Mouse (Mus musculus): Measurements from ENCODE around the gene Ucma. TPM values are rescaled to one million over a fixed set of nuclear protein-coding genes. Genes with fewer than 3 reads are reported as not detected.

Ucma gene
- polyA plus RNA-seq, 1 experiment from 2014 or later, result not detected

DNA sequence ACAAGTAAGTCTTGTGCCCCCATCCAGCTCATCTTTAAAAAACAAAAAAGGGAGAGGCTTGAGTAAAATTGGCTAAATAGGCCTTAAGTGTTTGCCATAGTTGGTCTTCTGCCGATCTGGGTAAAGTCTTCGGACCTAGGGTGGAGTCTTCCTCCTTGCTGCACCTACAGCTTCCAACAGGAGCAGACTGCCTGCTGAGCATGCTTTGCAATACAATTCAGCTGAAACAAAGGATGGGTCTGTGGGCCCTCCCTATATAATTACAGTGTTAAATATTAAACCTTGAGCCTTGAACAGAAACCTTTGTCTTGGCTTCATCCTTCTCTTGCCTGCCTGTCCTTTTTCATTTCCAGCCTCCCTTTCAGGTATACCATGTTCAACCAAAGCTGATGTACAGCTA, 8.1 kb upstream of the Ucma start:
- Histone ChIP-seq H3K9me3 (ENCODE audit: low read length) (no peaks in the 10 kb centered on the region), H3K36me3 (ENCODE audit: insufficient read depth, low read length) (no peaks in the 10 kb centered on the region), H3K27ac (ENCODE audit: low read length) (no peak overlapping the region), H3K9ac (replicated peaks; ENCODE audit: low read length) (no peak overlapping the region), H3K4me3 (ENCODE audit: low read length) (no peak overlapping the region), H3K4me1 (ENCODE audit: insufficient read depth, low read length) (no peaks in the 10 kb centered on the region), H3K4me2 (replicated peaks; ENCODE audit: low read depth, low read length) (no peak overlapping the region), H3K27me3 (ENCODE audit: insufficient read depth, low read length) (no peaks in the 10 kb centered on the region)
- ATAC-seq (ENCODE audit: low FRiP score, low TSS enrichment), result no peak
- 93% methylated on average over 2 of the region's 2 CpGs for WGBS

DNA sequence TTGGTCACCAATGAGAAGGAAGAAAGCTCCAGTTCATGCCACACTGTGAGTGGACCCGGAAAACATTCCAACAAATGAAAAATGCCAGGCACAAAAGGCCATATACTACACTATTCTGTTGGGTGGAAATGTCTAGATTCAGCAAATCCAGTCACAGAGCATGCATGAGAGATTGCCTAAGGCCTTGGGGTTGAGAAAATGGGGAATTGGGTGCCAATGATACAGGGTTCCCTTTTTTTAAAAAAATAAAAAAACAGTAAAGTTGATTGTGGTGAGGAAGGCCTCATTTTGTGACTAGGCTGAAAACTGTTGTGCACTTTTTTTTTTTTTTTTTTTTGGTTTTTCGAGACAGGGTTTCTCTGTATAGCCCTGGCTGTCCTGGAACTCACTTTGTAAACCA, 6.8 kb upstream of the Ucma start:
- H3K9me3 ChIP-seq (ENCODE audit: low read length), result no peaks in the 10 kb centered on the region
- no peak overlapping the region for H3K4me3 ChIP-seq (ENCODE audit: low read length)
- no peak for ATAC-seq (ENCODE audit: low FRiP score, low TSS enrichment)
- WGBS, result 86% methylated on average over 1 of the region's 2 CpGs
- H3K4me1 ChIP-seq (ENCODE audit: insufficient read depth, low read length), result no peaks in the 10 kb centered on the region
- no peak overlapping the region for H3K4me2 ChIP-seq (replicated peaks; ENCODE audit: low read depth, low read length)
- no peak overlapping the region for H3K9ac ChIP-seq (replicated peaks; ENCODE audit: low read length)
- H3K27me3 ChIP-seq (ENCODE audit: insufficient read depth, low read length), result no peaks in the 10 kb centered on the region
- no peak overlapping the region for H3K27ac ChIP-seq (ENCODE audit: low read length)
- no peaks in the 10 kb centered on the region for H3K36me3 ChIP-seq (ENCODE audit: insufficient read depth, low read length)

DNA sequence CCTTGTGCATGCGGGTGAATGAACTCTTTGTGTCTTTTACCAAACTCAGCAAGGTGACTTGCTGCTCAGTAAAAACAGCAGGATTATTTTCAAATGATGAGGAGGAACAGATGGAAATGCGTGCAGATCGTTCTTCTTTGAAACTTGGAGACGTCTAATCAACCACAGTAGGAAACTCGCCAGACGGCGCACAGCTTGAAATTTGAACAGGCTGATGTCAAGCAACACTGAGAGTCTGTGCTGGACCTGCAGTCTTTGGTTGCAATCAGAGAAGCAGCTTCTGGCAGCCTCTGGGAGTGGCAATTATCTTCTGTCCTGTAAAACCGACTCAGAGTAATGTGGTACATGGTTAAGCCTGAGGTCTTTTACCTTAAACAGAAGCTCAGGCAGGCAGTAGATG, 2.2 kb downstream of the Ucma start:
- no peak overlapping the region for H3K27ac ChIP-seq (ENCODE audit: low read length)
- H3K4me1 ChIP-seq (ENCODE audit: insufficient read depth, low read length), result no peaks in the 10 kb centered on the region
- H3K9me3 ChIP-seq (ENCODE audit: low read length), result no peaks in the 10 kb centered on the region
- no peak overlapping the region for H3K9ac ChIP-seq (replicated peaks; ENCODE audit: low read length)
- H3K36me3 ChIP-seq (ENCODE audit: insufficient read depth, low read length), result no peaks in the 10 kb centered on the region
- no peak overlapping the region for H3K4me3 ChIP-seq (ENCODE audit: low read length)
- no peak overlapping the region for H3K4me2 ChIP-seq (replicated peaks; ENCODE audit: low read depth, low read length)
- WGBS, result 32% methylated on average over 8 of the region's 8 CpGs
- no peak for ATAC-seq (ENCODE audit: low FRiP score, low TSS enrichment)
- no peaks in the 10 kb centered on the region for H3K27me3 ChIP-seq (ENCODE audit: insufficient read depth, low read length)

DNA sequence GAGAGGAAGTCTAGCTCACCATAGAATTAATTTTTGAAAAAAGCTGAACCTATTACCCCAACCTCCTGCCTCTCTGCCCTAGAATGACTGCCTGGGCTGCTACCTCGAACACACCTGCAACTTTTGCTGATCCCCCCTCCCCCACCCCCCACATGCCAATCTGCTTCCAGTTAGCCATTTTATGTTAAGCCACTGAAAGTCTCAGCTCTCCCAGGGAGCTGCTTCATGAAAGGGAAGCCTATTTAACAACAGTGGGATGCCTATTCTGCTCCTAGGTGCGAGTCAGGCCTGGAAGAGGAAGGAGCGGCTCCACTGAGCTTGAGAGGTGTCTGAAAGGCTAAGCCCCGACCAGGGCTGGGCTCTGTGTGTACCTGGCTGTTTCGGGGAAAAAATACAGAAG, 8.1 kb downstream of the Ucma start:
- no peaks in the 10 kb centered on the region for H3K9me3 ChIP-seq (ENCODE audit: low read length)
- no peak overlapping the region for H3K27ac ChIP-seq (ENCODE audit: low read length)
- no peaks in the 10 kb centered on the region for H3K27me3 ChIP-seq (ENCODE audit: insufficient read depth, low read length)
- H3K4me3 ChIP-seq (ENCODE audit: low read length), result no peak overlapping the region
- no peaks in the 10 kb centered on the region for H3K4me1 ChIP-seq (ENCODE audit: insufficient read depth, low read length)
- H3K36me3 ChIP-seq (ENCODE audit: insufficient read depth, low read length), result no peaks in the 10 kb centered on the region
- WGBS, result 41% methylated on average over 5 of the region's 5 CpGs
- no peak overlapping the region for H3K9ac ChIP-seq (replicated peaks; ENCODE audit: low read length)
- no peak overlapping the region for H3K4me2 ChIP-seq (replicated peaks; ENCODE audit: low read depth, low read length)
- ATAC-seq (ENCODE audit: low FRiP score, low TSS enrichment), result no peak

DNA sequence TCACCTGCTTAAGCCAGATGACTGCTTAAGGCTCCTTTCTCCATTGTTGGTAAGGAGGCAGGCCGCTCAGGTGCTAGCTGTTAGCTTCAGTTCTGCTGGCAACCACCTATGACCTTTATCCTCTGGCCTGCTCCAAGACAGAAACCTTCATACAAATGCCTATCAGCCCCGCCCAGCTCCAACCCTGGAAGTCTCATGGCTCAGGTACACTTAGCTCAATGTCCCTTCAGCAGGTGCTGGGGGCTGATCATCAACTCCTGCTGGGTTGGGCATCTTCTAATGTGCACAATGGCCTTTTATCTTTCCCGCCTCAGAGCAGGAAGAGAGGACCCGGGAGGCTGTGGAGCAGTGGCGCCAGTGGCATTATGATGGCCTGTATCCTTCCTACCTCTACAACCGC, 9.1 kb downstream of the Ucma start:
- Histone ChIP-seq H3K36me3 (ENCODE audit: insufficient read depth, low read length) (no peaks in the 10 kb centered on the region), H3K27me3 (ENCODE audit: insufficient read depth, low read length) (no peaks in the 10 kb centered on the region), H3K4me2 (replicated peaks; ENCODE audit: low read depth, low read length) (no peak overlapping the region), H3K27ac (ENCODE audit: low read length) (no peak overlapping the region), H3K9ac (replicated peaks; ENCODE audit: low read length) (no peak overlapping the region), H3K4me1 (ENCODE audit: insufficient read depth, low read length) (no peaks in the 10 kb centered on the region), H3K9me3 (ENCODE audit: low read length) (no peaks in the 10 kb centered on the region), H3K4me3 (ENCODE audit: low read length) (no peak overlapping the region)
- no peak for ATAC-seq (ENCODE audit: low FRiP score, low TSS enrichment)
- 74% methylated on average over 6 of the region's 6 CpGs for WGBS

DNA sequence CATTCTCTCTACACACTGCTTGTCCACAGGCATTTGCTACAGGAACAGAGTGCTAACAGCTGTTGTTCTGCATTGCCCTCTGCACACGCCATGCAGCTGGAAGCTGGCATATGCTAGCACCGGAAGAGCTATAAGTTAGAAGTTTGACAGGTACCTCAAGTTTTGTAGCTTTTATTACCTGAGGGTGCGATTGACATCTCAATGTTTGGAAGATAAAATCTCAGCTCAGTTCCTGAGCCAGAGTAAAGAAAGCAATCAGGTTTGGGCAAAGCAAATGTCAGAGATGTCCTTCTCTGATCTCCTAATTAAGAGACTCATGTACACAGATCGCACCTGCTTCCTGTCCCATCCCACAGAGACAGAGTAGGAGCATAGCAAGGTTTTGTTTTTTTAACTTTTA, 10.9 kb downstream of the Ucma start:
- Histone ChIP-seq H3K4me2 (replicated peaks; ENCODE audit: low read depth, low read length) (no peak overlapping the region), H3K9ac (replicated peaks; ENCODE audit: low read length) (no peak overlapping the region), H3K27me3 (ENCODE audit: insufficient read depth, low read length) (no peaks in the 10 kb centered on the region), H3K27ac (ENCODE audit: low read length) (no peak overlapping the region), H3K4me3 (ENCODE audit: low read length) (no peak overlapping the region), H3K9me3 (ENCODE audit: low read length) (no peaks in the 10 kb centered on the region), H3K4me1 (ENCODE audit: insufficient read depth, low read length) (no peaks in the 10 kb centered on the region), H3K36me3 (ENCODE audit: insufficient read depth, low read length) (peaks cover 14% of the 10 kb centered on the region; the same call in 1 of the 2 replicates)
- no peak for ATAC-seq (ENCODE audit: low FRiP score, low TSS enrichment)
- WGBS, result 58% methylated on average over 4 of the region's 4 CpGs

- Histone ChIP-seq H3K4me1 (ENCODE audit: insufficient read depth, low read length) (no peaks in the 10 kb centered on the region), H3K4me3 (ENCODE audit: low read length) (no peak overlapping the region), H3K27ac (ENCODE audit: low read length) (no peak overlapping the region), H3K27me3 (ENCODE audit: insufficient read depth, low read length) (no peaks in the 10 kb centered on the region), H3K9me3 (ENCODE audit: low read length) (no peaks in the 10 kb centered on the region), H3K4me2 (replicated peaks; ENCODE audit: low read depth, low read length) (no peak overlapping the region), H3K9ac (replicated peaks; ENCODE audit: low read length) (no peak overlapping the region), H3K36me3 (ENCODE audit: insufficient read depth, low read length) (peaks cover 18% of the 10 kb centered on the region)
- ATAC-seq (ENCODE audit: low FRiP score, low TSS enrichment), result no peak
- 75% methylated on average over 8 of the region's 8 CpGs for WGBS
Observed at GRCm38 (mm10) chr2:4987388-4988180, 11.7 kb downstream of the Ucma start.

DNA sequence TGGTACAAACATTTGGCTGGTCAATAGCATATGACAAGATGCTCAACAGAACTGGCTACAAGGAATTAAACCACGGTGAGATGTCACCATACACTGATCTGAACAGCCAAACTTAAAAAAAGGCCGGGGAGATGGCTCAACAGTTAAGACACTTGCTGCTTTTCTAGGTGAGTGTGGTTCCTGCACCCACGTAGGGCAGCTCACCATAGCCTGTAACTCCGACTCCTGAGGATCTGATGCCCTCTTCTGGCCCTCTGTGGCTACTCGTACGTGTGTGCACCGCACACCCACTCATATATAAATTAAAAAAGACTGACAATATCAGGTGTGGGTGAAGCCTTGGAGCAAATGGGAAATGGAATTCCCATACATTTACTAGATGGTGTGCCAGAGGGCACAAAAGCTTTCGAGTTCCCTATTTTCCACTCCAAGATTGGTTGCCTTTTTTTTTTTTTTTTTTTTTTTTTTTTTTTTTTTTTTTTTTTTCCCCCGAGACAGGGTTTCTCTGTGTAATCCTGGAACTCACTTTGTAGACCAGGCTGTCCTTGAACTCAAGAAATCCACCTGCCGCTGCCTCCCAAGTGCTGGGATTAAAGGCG, 13.0 kb downstream of the Ucma start:
- peaks cover 24% of the 10 kb centered on the region for H3K36me3 ChIP-seq (ENCODE audit: insufficient read depth, low read length)
- no peak overlapping the region for H3K4me2 ChIP-seq (replicated peaks; ENCODE audit: low read depth, low read length)
- H3K4me3 ChIP-seq (ENCODE audit: low read length), result no peak overlapping the region
- H3K27ac ChIP-seq (ENCODE audit: low read length), result no peak overlapping the region
- H3K27me3 ChIP-seq (ENCODE audit: insufficient read depth, low read length), result no peaks in the 10 kb centered on the region
- H3K9ac ChIP-seq (replicated peaks; ENCODE audit: low read length), result no peak overlapping the region
- no peak for ATAC-seq (ENCODE audit: low FRiP score, low TSS enrichment)
- WGBS, result 80% methylated on average over 11 of the region's 11 CpGs
- H3K4me1 ChIP-seq (ENCODE audit: insufficient read depth, low read length), result no peaks in the 10 kb centered on the region
- H3K9me3 ChIP-seq (ENCODE audit: low read length), result no peaks in the 10 kb centered on the region

- no peaks in the 10 kb centered on the region for H3K4me1 ChIP-seq (ENCODE audit: insufficient read depth, low read length)
- no peak for ATAC-seq (ENCODE audit: low FRiP score, low TSS enrichment)
- no peak overlapping the region for H3K4me2 ChIP-seq (replicated peaks; ENCODE audit: low read depth, low read length)
- no peak overlapping the region for H3K9ac ChIP-seq (replicated peaks; ENCODE audit: low read length)
- H3K36me3 ChIP-seq (ENCODE audit: insufficient read depth, low read length), result peaks cover 57% of the 10 kb centered on the region
- no peaks in the 10 kb centered on the region for H3K9me3 ChIP-seq (ENCODE audit: low read length)
- H3K27ac ChIP-seq (ENCODE audit: low read length), result no peak overlapping the region
- H3K4me3 ChIP-seq (ENCODE audit: low read length), result no peak overlapping the region
- 85% methylated on average over 11 of the region's 11 CpGs for WGBS
- no peaks in the 10 kb centered on the region for H3K27me3 ChIP-seq (ENCODE audit: insufficient read depth, low read length)
Observed at GRCm38 (mm10) chr2:4993584-4993983, 17.7 kb downstream of the Ucma start.

DNA sequence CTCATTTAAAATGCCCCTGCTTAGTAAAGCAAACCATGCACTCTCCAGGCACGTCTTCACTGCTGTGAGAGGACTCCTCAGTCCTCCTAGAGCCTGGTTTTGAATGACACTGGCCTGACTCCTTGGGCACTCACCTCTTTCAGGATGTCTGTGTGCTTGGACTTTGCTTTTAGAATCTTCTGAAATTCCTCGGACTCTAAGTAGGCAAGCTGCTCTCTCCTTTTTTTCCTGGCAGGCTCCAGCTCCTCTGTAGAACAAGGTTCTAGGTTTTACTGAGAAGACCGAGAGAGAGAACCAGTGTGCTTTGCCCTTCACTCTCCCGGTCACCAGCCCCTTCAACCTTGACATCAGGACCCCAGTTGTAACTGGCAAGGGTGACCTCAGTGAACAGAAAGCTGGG, 18.5 kb downstream of the Ucma start:
- Histone ChIP-seq H3K36me3 (ENCODE audit: insufficient read depth, low read length) (peaks cover 63% of the 10 kb centered on the region), H3K4me3 (ENCODE audit: low read length) (no peak overlapping the region)
- 92% methylated on average over 4 of the region's 4 CpGs for WGBS

More for the DNA sequence above, 18.5 kb downstream of the Ucma start:
- Histone ChIP-seq H3K4me1 (ENCODE audit: insufficient read depth, low read length) (no peaks in the 10 kb centered on the region), H3K27me3 (ENCODE audit: insufficient read depth, low read length) (no peaks in the 10 kb centered on the region), H3K4me2 (replicated peaks; ENCODE audit: low read depth, low read length) (no peak overlapping the region), H3K27ac (ENCODE audit: low read length) (no peak overlapping the region), H3K9me3 (ENCODE audit: low read length) (no peaks in the 10 kb centered on the region), H3K9ac (replicated peaks; ENCODE audit: low read length) (no peak overlapping the region)
- no peak for ATAC-seq (ENCODE audit: low FRiP score, low TSS enrichment)

All from kidney, embryonic 16.5 days (tissue).